Mouse (Mus musculus): ENCODE data around the gene Ascc2. TPM values are rescaled to one million over a fixed set of nuclear protein-coding genes. Genes with fewer than 3 reads are reported as not detected.

The Ascc2 gene
- polyA plus RNA-seq, 1 experiment from 2014 or later, result 28.4 TPM

DNA sequence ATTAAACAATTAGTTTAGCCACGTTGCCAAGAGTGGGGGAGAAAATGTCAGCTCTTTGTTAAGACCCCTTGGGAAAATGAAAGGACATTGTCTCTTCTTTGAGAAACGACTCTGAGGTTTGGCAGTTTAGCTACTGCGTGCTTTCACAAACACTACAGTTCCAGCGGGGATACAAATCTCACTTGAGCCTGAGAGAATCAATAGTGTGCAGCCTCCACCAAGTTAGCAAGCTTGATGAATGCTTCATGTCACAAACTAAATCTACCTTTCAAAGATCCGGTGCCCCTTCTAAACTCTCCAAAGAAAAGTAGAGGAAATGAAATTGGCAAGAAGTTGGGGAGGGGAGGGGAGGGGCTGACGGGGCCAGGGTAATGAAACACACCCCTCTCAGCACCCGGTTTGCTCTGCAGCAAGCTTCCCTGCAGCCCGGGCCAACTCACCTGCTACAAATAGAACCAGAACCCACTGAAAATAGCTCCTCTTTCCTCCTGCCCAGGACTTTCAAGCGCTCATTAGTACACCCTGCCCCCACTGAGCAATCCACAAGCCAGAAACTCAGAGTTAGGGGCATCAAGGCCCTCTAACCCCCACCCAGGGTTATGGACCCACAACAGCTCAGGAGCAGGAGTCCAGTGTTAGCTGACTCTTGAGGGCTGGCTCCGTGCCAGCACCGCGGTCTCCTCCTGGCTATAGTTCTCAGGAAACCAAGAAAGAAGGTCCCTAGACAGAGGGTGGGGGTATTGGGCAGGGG is 34.7 kb upstream of the Ascc2 start:
- peak overlapping the region; percentile 11; the same call in 1 of the 2 replicates for H3K9ac ChIP-seq (ENCODE audit: low read depth, low read length)
- H3K4me2 ChIP-seq, result peak overlapping the region; percentile 35
- H3K27ac ChIP-seq (ENCODE audit: low read depth, low read length), result peak overlapping the region; percentile 30; the same call in 1 of the 2 replicates
- no peaks in the 10 kb centered on the region for H3K27me3 ChIP-seq (ENCODE audit: control insufficient read depth, insufficient read depth, low read length)
- H3K4me1 ChIP-seq (ENCODE audit: control insufficient read depth, insufficient read depth, low read length), result peaks cover 17% of the 10 kb centered on the region; the same call in 1 of the 2 replicates
- ATAC-seq (replicated peaks; ENCODE audit: insufficient number of reproducible peaks, low FRiP score, low TSS enrichment), result no peak
- WGBS (ENCODE audit: insufficient replicate concordance), result 44% methylated on average over 12 of the region's 12 CpGs
- no peak overlapping the region for H3K4me3 ChIP-seq (ENCODE audit: low read depth, low read length)
- no peaks in the 10 kb centered on the region for H3K36me3 ChIP-seq (ENCODE audit: control insufficient read depth, insufficient read depth, low read length)
- no peaks in the 10 kb centered on the region for H3K9me3 ChIP-seq (replicated peaks; ENCODE audit: control insufficient read depth, low read length)

GRCm38 (mm10) chr11:4604441-4604840 is 33.1 kb upstream of the Ascc2 start:
- no peaks in the 10 kb centered on the region for H3K27me3 ChIP-seq (ENCODE audit: control insufficient read depth, insufficient read depth, low read length)
- no peak overlapping the region for H3K4me3 ChIP-seq (ENCODE audit: low read depth, low read length)
- 29% methylated on average over 6 of the region's 6 CpGs for WGBS (ENCODE audit: insufficient replicate concordance)
- no peak overlapping the region for H3K27ac ChIP-seq (ENCODE audit: low read depth, low read length)
- H3K9ac ChIP-seq (ENCODE audit: low read depth, low read length), result no peak overlapping the region
- peaks cover 17% of the 10 kb centered on the region; the same call in 1 of the 2 replicates for H3K4me1 ChIP-seq (ENCODE audit: control insufficient read depth, insufficient read depth, low read length)
- no peak overlapping the region for H3K4me2 ChIP-seq
- no peaks in the 10 kb centered on the region for H3K9me3 ChIP-seq (replicated peaks; ENCODE audit: control insufficient read depth, low read length)
- no peaks in the 10 kb centered on the region for H3K36me3 ChIP-seq (ENCODE audit: control insufficient read depth, insufficient read depth, low read length)
- ATAC-seq (replicated peaks; ENCODE audit: insufficient number of reproducible peaks, low FRiP score, low TSS enrichment), result no peak

- Histone ChIP-seq H3K4me3 (ENCODE audit: low read depth, low read length) (no peak overlapping the region), H3K4me2 (no peak overlapping the region), H3K4me1 (ENCODE audit: control insufficient read depth, insufficient read depth, low read length) (peaks cover 17% of the 10 kb centered on the region; the same call in 1 of the 2 replicates), H3K9me3 (replicated peaks; ENCODE audit: control insufficient read depth, low read length) (no peaks in the 10 kb centered on the region), H3K27me3 (ENCODE audit: control insufficient read depth, insufficient read depth, low read length) (no peaks in the 10 kb centered on the region), H3K27ac (ENCODE audit: low read depth, low read length) (no peak overlapping the region), H3K9ac (ENCODE audit: low read depth, low read length) (no peak overlapping the region), H3K36me3 (ENCODE audit: control insufficient read depth, insufficient read depth, low read length) (no peaks in the 10 kb centered on the region)
- no peak for ATAC-seq (replicated peaks; ENCODE audit: insufficient number of reproducible peaks, low FRiP score, low TSS enrichment)
- WGBS (ENCODE audit: insufficient replicate concordance), result 50% methylated on average over 7 of the region's 7 CpGs
Measured at GRCm38 (mm10) chr11:4605414-4605813, 32.1 kb upstream of the Ascc2 start.

- peaks cover 18% of the 10 kb centered on the region for H3K4me1 ChIP-seq (ENCODE audit: control insufficient read depth, insufficient read depth, low read length)
- peak overlapping the region; percentile 29 for H3K27ac ChIP-seq (ENCODE audit: low read depth, low read length)
- WGBS (ENCODE audit: insufficient replicate concordance), result 69% methylated on average over 1 of the region's 1 CpGs
- H3K9ac ChIP-seq (ENCODE audit: low read depth, low read length), result no peak overlapping the region
- H3K4me3 ChIP-seq (ENCODE audit: low read depth, low read length), result no peak overlapping the region
- no peaks in the 10 kb centered on the region for H3K27me3 ChIP-seq (ENCODE audit: control insufficient read depth, insufficient read depth, low read length)
- no peaks in the 10 kb centered on the region for H3K9me3 ChIP-seq (replicated peaks; ENCODE audit: control insufficient read depth, low read length)
- no peaks in the 10 kb centered on the region for H3K36me3 ChIP-seq (ENCODE audit: control insufficient read depth, insufficient read depth, low read length)
- ATAC-seq (replicated peaks; ENCODE audit: insufficient number of reproducible peaks, low FRiP score, low TSS enrichment), result no peak
- H3K4me2 ChIP-seq, result no peak overlapping the region
Measured at GRCm38 (mm10) chr11:4606541-4606940, 31.0 kb upstream of the Ascc2 start.

GRCm38 (mm10) chr11:4611904-4612303 is 25.6 kb upstream of the Ascc2 start:
- 62% methylated on average over 2 of the region's 2 CpGs for WGBS (ENCODE audit: insufficient replicate concordance)
- no peak for ATAC-seq (replicated peaks; ENCODE audit: insufficient number of reproducible peaks, low FRiP score, low TSS enrichment)
- no peaks in the 10 kb centered on the region for H3K9me3 ChIP-seq (replicated peaks; ENCODE audit: control insufficient read depth, low read length)
- H3K27me3 ChIP-seq (ENCODE audit: control insufficient read depth, insufficient read depth, low read length), result no peaks in the 10 kb centered on the region
- H3K27ac ChIP-seq (ENCODE audit: low read depth, low read length), result no peak overlapping the region
- H3K36me3 ChIP-seq (ENCODE audit: control insufficient read depth, insufficient read depth, low read length), result no peaks in the 10 kb centered on the region
- H3K9ac ChIP-seq (ENCODE audit: low read depth, low read length), result no peak overlapping the region
- H3K4me3 ChIP-seq (ENCODE audit: low read depth, low read length), result no peak overlapping the region
- H3K4me1 ChIP-seq (ENCODE audit: control insufficient read depth, insufficient read depth, low read length), result peaks cover 9% of the 10 kb centered on the region; the same call in 1 of the 2 replicates
- no peak overlapping the region for H3K4me2 ChIP-seq

DNA sequence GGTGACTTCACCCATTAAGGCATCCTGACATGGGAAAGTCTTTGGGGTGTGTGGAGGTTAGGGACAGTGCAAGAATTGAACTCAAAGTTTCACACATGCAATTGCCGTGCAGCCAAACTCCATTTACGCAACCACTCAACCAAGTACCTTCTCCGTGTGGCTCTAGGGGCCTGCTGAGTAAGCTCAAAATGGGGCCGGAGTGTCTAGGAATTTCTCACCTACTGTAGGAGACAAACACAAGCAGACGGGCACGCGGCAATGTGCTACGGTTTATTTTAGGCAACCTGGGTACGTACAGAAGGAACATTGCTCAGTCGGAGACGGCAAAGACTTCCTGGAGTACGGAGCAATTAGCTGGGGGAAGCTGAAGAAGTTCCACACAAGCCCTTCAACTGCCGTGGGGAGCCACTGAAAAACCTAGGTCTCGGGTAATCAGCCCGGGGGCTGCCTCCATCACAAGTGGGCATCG is 17.5 kb upstream of the Ascc2 start, which contains the start of gene Gm11032:
Gene Gm11032 (plus strand): TSS at position 51 of the 469 bp plus-strand sequence.
- Histone ChIP-seq H3K27me3 (ENCODE audit: control insufficient read depth, insufficient read depth, low read length) (no peaks in the 10 kb centered on the region), H3K4me2 (peak within 1 kb of the TSS; percentile 50), H3K9me3 (replicated peaks; ENCODE audit: control insufficient read depth, low read length) (no peaks in the 10 kb centered on the region), H3K27ac (ENCODE audit: low read depth, low read length) (no peak within 1 kb of the TSS), H3K4me1 (ENCODE audit: control insufficient read depth, insufficient read depth, low read length) (peaks cover 4% of the 10 kb centered on the region; the same call in 1 of the 2 replicates), H3K4me3 (ENCODE audit: low read depth, low read length) (no peak within 1 kb of the TSS; the same call in 1 of the 2 replicates), H3K9ac (ENCODE audit: low read depth, low read length) (no peak within 1 kb of the TSS; the same call in 1 of the 2 replicates), H3K36me3 (ENCODE audit: control insufficient read depth, insufficient read depth, low read length) (no peaks in the 10 kb centered on the region)
- no peak for ATAC-seq (replicated peaks; ENCODE audit: insufficient number of reproducible peaks, low FRiP score, low TSS enrichment)
- 49% methylated on average over 16 of the region's 16 CpGs for WGBS (ENCODE audit: insufficient replicate concordance)

- Histone ChIP-seq H3K4me2 (peak overlapping the region; percentile 50), H3K27ac (ENCODE audit: low read depth, low read length) (no peak overlapping the region), H3K4me1 (ENCODE audit: control insufficient read depth, insufficient read depth, low read length) (peaks cover 4% of the 10 kb centered on the region; the same call in 1 of the 2 replicates), H3K9me3 (replicated peaks; ENCODE audit: control insufficient read depth, low read length) (no peaks in the 10 kb centered on the region), H3K4me3 (ENCODE audit: low read depth, low read length) (no peak overlapping the region; the same call in 1 of the 2 replicates), H3K27me3 (ENCODE audit: control insufficient read depth, insufficient read depth, low read length) (no peaks in the 10 kb centered on the region), H3K36me3 (ENCODE audit: control insufficient read depth, insufficient read depth, low read length) (no peaks in the 10 kb centered on the region), H3K9ac (ENCODE audit: low read depth, low read length) (no peak overlapping the region; the same call in 1 of the 2 replicates)
- no peak for ATAC-seq (replicated peaks; ENCODE audit: insufficient number of reproducible peaks, low FRiP score, low TSS enrichment)
- 39% methylated on average over 13 of the region's 13 CpGs for WGBS (ENCODE audit: insufficient replicate concordance)
Measured at GRCm38 (mm10) chr11:4620501-4621108, 16.9 kb upstream of the Ascc2 start.

- H3K9me3 ChIP-seq (replicated peaks; ENCODE audit: control insufficient read depth, low read length), result no peaks in the 10 kb centered on the region
- ATAC-seq (replicated peaks; ENCODE audit: insufficient number of reproducible peaks, low FRiP score, low TSS enrichment), result no peak
- H3K4me1 ChIP-seq (ENCODE audit: control insufficient read depth, insufficient read depth, low read length), result peaks cover 4% of the 10 kb centered on the region; the same call in 1 of the 2 replicates
- WGBS (ENCODE audit: insufficient replicate concordance), result 72% methylated on average over 4 of the region's 4 CpGs
- no peaks in the 10 kb centered on the region for H3K36me3 ChIP-seq (ENCODE audit: control insufficient read depth, insufficient read depth, low read length)
- H3K27me3 ChIP-seq (ENCODE audit: control insufficient read depth, insufficient read depth, low read length), result no peaks in the 10 kb centered on the region
- no peak overlapping the region for H3K4me3 ChIP-seq (ENCODE audit: low read depth, low read length)
- no peak overlapping the region for H3K4me2 ChIP-seq
- H3K27ac ChIP-seq (ENCODE audit: low read depth, low read length), result no peak overlapping the region
- H3K9ac ChIP-seq (ENCODE audit: low read depth, low read length), result no peak overlapping the region
Measured at GRCm38 (mm10) chr11:4621866-4622265, 15.7 kb upstream of the Ascc2 start.
